ENCODE assay signal across 23 mouse cellular contexts in the genomic region with DNA sequence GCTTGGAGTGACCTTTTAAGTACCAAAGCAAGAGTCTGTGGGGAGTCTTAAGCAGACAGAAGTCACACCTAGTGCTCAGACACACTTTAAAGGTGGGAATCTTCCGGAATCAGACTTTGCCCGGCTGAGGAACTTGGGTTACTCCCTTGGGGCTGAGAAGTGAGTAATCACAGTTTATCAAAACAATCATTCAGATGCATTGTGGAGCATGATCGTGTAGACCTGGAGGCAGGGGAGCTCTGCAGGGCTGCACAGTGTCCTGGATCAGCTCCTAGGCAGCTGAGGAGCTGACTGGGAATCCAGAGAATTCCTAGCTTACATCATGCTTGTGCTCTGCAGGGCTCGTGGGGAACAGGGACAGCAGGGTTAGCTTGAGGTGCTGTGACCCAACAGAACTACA.
A peak's percentile ranks its signal among the peaks of the same experiment; 100 is the strongest.
DNase-seq lines count a peak whose midpoint lies in the region; ATAC-seq lines count a peak whose summit lies in the region.
"Had no signal": no experiment of that assay in that cellular context is flagged by ENCODE, and none has a peak within 500 bp of the region (broad histone marks: within the 10 kb centered on the region; RNA-seq: fewer than 3 reads in every experiment).

No protein-coding gene starts in this region.

- no peaks in the 10 kb centered on the region for H3K9me3 ChIP-seq in midbrain, embryonic 13.5 days

- no peak overlapping the region for H3K27ac ChIP-seq in midbrain, embryonic 13.5 days

- no peaks in the 10 kb centered on the region for H3K36me3 ChIP-seq in midbrain, embryonic 13.5 days
- H3K36me3 ChIP-seq: G1E had no signal

- whole genome bisulfite sequencing in midbrain, embryonic 13.5 days: 93% methylated on average over 4 of the region's 4 CpGs

- H3K4me1 ChIP-seq in midbrain, embryonic 13.5 days (replicated peaks): 0 out of 2 replicates have a peak, but pooled peaks cover 3% of the 10 kb centered on the region

- H3K4me2 ChIP-seq in midbrain, embryonic 13.5 days (replicated peaks): no peak overlapping the region

- H3K27me3 ChIP-seq in midbrain, embryonic 13.5 days: no peaks in the 10 kb centered on the region
- H3K27me3 ChIP-seq: Patski had no signal

- DNase-seq in 3T3-L1 (ENCODE audit: low read depth, low spot score) (peak; percentile 57), NIH3T3 (ENCODE audit: low read depth) (peak; percentile 60), ZHBTc4 (ENCODE audit: low read depth, low spot score) (peak; percentile 21)
- DNase-seq: adrenal gland, adult 2 months; adrenal gland, adult 8-10 months; adrenal gland, postnatal 10 days; adrenal gland, postnatal 14 days; adrenal gland, postnatal 25 days; adrenal gland, postnatal 36 days; B cell, adult 2 months; cerebellum, adult 11 months; cerebellum, adult 11-12 months; cerebellum, adult 18-20 months; cerebellum, adult 2 months; cerebellum, adult 8-10 months; cerebellum, adult 9-10 months had no signal

- ATAC-seq in midbrain, embryonic 13.5 days: no peak
- no peak for ATAC-seq in megakaryocyte, adult 5-6 weeks (ENCODE audit: poor library complexity, severe bottlenecking)
- ATAC-seq in monocyte, adult 5-6 weeks (replicated peaks; ENCODE audit: insufficient number of reproducible peaks, low FRiP score, low TSS enrichment, poor library complexity, severe bottlenecking): no peak
- ATAC-seq: activated CD4-positive, CD25-positive, alpha-beta regulatory T cell, adult 4 months; CD4-positive, CD25-positive, alpha-beta regulatory T cell, adult 4 months; Patski had no signal

- H3K4me3 ChIP-seq in midbrain, embryonic 13.5 days (replicated peaks): no peak overlapping the region

- no peak overlapping the region for H3K9ac ChIP-seq in midbrain, embryonic 13.5 days (replicated peaks)
